Mouse (Mus musculus) thymus, postnatal 10 days (tissue): ENCODE results near the gene Thap12.

Source experiments
- DNase-seq, 2 experiments: peaks; one replicate each; pipeline ENCODE4 v3.0.0; 2021; ENCODE audit warnings: low spot score in 2 of 2

The Thap12 gene

GRCm38 (mm10) chr7:98697496-98697895 is 5.4 kb upstream of the Thap12 start:
- DNase-seq, result no peak

DNA sequence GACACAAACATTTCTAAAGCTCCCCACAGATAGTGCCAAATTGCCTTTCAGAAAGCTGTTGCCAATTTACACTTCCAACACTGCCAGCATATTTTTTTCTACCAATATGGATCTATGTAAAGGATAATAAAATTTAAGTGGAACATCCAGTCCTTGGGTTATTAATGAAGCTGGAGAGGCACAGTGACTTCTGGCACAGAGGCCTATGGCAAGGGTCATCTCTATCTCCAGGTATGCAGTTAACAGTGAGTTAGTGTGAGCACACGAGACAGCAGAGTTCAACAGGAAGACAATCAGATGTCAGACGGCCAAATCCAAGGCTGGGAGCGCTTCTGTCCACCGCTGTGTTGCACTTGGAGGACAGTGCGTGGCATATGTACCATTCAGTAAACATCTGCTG is 4.9 kb upstream of the Thap12 start:
- no peak for DNase-seq

DNA sequence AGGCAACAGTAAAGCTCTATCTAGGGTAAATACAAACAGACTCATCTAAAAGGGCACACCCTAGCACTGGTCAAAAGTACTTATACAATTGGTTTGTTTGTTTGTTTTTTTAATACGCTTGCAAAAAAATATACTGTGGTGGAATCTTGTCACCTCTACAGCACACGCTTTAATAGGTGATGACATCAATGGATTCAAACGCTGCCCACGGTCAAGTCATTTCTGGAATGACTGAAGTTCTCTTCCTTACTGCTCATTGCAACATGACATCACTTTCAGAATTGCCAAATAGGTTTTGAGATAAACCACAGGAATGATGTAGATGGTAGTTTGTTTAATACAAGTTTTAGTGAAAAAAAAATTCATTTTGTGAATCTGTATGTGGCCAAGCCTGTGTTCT is 4.3 kb upstream of the Thap12 start:
- no peak for DNase-seq

DNA sequence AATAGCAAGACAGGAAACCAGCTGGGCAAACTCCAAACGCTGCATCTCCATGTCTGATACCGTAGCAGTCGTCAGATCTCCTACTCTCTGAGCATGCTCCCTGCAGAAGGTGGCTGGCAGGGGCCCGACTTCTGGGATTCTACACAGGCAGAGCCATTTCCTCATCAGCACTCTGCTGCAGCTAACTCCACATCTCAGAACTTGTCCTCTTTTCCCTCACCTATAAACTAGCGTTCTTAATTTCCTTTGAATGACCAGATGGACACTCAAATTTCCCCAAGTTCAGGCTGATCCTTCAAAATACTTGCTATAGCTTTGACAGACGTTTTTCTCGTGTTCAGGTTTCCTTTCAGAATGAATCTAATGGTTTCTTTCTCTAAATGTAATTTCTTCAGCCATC is 1.1 kb upstream of the Thap12 start:
- no peak for DNase-seq

DNA sequence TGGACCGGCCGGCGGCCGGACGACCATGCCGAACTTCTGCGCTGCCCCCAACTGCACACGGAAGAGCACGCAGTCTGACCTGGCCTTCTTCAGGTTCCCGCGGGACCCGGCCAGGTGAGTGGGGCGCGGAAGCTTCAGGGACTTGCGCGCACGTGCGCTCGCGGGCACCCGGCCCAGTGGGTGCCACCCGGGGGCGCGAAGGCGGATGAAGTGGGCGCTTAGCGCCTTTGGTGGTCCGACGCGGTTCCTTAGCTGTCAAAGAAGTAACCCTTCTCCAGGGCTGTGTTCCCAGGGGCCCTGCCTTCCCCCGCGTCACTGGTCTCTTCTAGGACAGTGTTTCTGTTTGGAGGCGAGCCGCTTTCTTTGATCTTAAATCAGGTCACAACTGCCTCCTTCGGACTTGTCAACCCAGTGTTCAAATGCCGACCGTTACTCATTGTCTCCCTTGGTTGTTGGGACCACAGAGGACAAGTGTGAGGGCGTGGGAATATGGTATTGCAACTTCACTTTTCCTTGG is 520 bp downstream of the Thap12 start:
- peak; percentile 51 to 54 for DNase-seq

GRCm38 (mm10) chr7:98704276-98704675 is 1.4 kb downstream of the Thap12 start:
- no peak for DNase-seq

- no peak for DNase-seq
Measured at GRCm38 (mm10) chr7:98713661-98714060, 10.8 kb downstream of the Thap12 start.

DNA sequence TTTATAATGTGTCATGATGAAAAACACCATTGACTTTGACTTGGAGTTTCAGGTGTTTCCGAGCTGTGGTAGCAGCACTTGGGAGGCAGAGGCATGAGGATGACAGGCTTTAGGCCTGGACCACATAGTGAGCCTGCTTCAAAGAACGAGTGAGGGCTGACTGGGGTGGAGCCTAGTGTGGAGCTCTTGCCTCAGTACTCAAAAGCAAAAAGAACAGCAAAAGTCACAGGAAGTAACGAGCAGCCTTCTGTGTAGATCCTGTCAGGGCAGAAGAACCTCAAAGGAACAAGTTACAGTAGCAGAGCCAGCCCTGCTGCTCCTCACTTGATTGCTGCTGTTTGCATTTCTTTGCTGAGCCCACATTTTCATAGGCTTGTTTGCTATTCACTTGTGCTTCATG is 14.5 kb downstream of the Thap12 start:
- DNase-seq, result peak; percentile 13 to 30

DNA sequence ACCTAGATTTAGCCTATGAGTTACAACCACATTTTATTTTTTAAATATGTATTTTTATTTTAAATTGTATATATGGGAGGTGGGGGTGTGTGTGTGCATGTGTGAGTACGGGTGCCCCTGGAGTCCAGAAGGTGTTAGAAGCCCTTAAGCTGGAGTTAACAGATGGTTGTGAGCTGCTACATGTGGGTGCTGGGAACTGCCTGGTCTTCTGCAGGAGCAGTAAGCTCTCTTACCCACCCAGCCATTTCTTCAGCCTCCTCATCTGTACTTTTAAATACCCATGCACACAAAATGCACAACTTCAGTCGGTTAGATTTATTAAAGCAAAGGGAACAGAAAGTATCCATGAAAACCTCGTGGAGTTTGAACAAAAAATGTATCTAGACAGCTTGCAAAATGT is 16.9 kb downstream of the Thap12 start:
- DNase-seq, result no peak

DNA sequence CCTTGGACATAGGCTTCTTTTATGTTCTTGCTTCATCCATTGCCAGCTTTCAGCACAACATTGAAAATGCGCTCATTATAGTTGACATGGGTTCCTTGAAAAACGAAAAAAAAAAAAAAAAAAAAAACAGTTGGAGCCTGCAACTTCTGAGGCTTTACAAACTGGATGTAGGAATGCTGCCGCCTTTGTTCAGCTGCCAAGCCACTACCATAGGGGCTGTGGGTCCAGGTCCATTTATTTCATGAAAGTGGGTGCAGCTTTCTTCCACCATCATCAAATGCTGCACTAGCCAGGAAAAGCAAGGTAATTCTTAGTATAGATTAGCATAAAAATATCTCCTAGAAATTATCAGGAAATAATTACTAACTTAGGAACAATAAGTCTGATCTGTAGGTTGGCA is 17.8 kb downstream of the Thap12 start:
- no peak for DNase-seq

- no peak for DNase-seq
Measured at GRCm38 (mm10) chr7:98721172-98721571, 18.3 kb downstream of the Thap12 start.

DNA sequence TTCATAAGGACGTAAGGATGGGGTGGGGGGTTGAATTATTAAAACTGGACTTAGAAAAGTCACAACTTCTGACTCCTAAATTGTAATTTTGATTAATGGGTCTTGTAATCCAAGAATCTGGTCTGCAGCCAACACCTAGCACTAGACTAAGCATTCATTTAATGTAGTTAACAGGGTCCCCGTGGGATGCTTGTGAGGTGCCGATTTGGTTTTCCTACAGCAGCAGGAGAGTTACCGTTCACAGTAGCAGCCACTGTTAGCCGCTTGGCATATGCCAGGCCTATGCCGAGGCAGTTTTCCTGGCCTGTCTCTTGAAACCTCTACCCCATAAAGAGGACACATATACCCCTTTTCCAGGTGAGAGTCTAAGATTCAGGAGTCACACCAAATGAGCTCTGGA is 18.7 kb downstream of the Thap12 start:
- DNase-seq, result no peak

DNA sequence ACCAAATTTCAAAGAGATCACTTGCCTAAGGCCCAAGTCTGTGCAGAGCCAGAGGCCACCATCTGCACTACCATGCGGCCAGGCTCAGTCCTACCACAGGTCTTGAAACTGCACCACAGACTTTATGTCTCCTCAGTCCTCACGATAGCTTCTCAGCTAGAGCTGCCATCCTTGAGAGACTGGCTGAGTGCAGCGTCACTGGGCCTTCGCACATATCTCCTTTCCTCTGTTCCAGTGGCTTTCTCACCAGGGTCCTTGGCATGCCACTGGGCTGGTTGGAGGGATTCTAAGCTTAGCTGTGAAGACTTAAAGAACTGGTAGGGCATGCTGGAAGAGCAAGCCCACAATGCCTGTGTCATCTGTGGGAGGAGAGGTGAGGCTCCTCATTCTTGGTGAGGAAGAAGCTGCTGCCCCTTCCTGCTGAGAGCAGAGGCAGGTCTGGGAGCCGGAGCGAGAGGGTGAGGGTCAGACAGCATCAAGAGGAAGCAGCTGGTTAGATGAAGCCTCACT is 22.8 kb downstream of the Thap12 start:
- no peak for DNase-seq

DNA sequence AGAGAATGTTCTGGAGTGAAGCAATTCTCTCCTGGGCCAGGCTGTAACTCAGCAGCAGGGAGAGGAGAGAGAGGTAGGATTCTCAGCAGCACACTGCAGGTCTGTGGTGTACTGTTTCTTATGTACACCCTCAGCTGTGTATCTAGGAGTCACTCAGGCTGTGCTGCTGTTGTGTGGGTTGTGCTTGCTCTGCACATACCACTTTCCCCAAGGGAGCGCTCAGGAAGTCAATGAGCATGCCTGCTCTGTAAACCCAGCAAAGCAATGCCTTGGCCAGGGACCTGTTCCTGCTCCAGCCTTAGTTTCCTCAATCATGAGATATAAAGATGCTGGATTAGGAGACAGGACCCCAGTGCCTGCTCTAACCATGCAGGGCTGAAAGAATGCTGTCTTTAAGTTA is 25.1 kb downstream of the Thap12 start:
- no peak for DNase-seq

- DNase-seq, result no peak
Measured at GRCm38 (mm10) chr7:98728499-98728898, 25.6 kb downstream of the Thap12 start.

DNA sequence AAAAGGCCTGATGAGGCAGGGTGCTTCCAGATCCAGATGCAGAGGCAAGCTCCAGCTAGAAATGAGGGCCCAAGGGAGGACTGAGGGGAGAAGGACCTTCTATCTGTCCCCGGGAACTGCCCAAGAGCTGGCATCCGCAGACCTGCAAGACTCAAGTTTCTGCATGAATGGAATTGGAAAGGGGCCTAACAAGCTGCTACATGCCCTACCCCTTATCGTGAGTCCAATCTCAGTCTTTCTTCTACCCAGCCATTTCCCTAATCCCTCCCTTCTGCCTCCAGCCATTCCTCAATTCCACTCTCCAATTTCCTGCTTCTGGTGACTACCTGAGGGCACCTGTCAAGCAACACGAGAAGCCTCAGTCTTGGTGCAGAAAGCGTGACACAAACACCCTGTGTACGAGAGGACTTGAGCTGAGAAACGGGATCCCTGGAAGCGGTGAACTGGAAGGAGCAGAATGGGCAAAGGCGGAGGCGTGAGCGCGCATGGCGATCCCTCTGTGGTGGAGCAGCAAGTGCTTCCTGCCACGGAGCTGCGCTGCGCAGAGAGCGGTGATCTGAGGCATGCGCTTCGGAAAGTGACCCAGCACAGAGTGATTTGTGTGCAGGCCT is 26.9 kb downstream of the Thap12 start:
- DNase-seq, result no peak

GRCm38 (mm10) chr7:98733958-98734357 is 31.1 kb downstream of the Thap12 start:
- DNase-seq, result no peak

- no peak for DNase-seq
Measured at GRCm38 (mm10) chr7:98734876-98735275, 32.0 kb downstream of the Thap12 start.

DNA sequence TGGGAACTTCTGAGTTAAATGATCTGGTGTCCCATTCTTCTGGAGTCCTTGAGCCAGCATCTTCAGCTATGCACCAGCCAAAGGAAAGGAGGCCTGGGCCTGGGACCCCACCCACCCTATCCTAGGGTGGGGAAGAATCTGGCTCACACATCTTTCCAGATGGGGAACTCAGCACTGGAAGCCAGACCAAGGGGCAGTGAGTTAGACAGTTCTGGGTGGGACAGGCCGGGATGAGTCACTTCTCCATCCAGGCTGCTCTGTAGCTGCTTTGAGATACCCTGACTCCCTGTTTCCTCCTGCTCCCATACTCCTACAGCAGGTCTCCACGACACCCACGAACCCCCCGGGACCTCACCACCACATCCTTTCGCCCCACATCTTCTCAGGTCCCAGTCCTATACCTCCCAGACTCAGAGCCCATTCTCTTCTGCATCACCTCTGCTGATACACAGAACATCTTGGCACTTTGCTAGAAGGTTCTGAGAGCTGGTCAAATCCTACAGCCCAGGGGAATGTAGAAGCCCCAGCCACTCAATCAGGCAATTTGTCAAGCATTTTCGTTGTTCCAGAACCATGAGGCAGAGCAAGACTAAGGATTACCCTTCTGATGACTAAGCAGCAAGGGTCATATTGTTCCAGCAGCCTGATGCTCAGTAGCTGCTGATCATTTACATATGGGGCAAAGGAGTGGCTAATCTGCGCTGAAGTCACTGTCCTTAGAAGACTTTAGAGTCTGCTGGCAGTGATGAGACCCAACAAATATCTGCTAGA is 34.1 kb downstream of the Thap12 start:
- DNase-seq, result no peak

DNA sequence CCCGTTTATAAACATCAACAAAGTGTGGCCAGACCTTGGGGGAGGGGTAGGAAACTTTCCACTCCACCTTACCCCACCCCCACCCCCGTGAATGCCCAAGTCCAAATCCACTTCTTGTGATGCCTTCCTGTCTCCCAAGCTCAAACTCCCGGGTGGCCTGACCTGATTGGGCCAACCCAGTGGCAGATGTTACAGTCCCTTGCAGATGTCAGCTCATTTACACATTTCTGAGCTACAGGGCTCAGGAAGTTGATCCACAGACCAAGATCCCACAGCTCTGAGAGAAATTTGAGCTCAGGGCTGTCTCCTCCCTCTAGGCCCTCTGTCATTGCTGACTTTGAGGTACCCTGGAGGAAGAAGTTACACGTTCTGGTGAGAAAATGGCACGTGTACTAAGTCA is 37.5 kb downstream of the Thap12 start:
- DNase-seq, result no peak

GRCm38 (mm10) chr7:98743312-98743711 is 40.4 kb downstream of the Thap12 start:
- peak; percentile 18 to 71 for DNase-seq

- no peak for DNase-seq
Measured at GRCm38 (mm10) chr7:98750404-98750803, 47.5 kb downstream of the Thap12 start.

GRCm38 (mm10) chr7:98752680-98753079 is 49.8 kb downstream of the Thap12 start:
- DNase-seq, result no peak
